Mouse (Mus musculus): Measurements from ENCODE around the gene Opn4.

GRCm38 (mm10) chr14:34599941-34600340 lies at the start of gene Opn4:
- TF ChIP-seq CTCF (IDR thresholded peaks at IDR 0.05; ENCODE audit: low read depth), result no peak
- TF ChIP-seq EP300 (IDR thresholded peaks at IDR 0.05; ENCODE audit: low read depth), result no peak
